Mouse (Mus musculus) adrenal gland, adult (tissue): ENCODE measurements around the gene Enah.

Experiments used
- DNase-seq, 2 experiments: peaks; one replicate each; pipeline ENCODE4 v3.0.0; 2022 to 2023; ENCODE audit warnings: low spot score in 1 of 2; ENCODE audit not compliant: inconsistent age in 2 of 2

The Enah gene

DNA sequence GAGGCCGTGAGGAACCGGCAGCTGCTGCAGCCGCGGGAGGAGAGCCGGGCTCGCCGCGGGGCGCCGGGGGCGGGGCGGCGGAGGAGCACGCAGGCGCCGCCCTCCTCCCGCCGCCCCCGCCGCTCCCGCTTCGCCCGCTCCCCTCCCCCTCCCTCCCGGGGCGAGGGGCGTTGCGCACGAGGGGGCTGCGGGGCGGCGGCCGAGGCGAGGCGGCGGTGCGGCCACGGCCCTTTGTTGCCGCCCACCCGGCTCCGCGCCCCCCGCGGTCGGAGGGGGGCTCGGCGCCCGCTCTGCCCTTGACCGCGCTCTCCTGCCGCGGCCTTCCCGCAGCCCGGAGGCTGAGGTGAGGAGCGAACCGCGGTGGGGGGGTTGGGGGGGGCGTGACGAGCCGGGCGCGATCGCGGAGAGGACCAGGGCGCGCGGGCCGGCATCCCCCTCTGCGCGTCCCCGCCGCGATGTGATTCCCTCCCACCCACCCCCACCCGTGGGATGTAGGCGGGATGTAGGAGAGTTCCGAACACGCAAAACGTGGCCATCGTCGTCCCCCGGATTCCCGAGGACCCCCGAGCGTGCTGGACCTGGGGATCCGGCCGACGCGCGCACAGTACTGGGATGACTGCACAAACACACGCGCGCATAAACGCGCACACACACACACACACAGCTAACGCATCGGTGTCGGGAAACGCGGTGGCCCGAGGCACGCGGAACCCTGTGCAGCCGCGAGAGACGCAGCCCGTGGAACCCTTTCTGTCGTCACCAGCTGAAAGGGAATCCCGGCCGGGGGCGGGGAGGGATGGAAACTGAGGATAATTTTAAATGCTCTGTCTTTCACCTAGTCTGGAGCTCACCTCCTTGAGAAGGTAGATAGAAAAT lies at the start of gene Enah:
TSS of gene Enah (minus strand) at position 65 of the 876 bp plus-strand sequence.
- peak; percentile 78 to 86 for DNase-seq

DNA sequence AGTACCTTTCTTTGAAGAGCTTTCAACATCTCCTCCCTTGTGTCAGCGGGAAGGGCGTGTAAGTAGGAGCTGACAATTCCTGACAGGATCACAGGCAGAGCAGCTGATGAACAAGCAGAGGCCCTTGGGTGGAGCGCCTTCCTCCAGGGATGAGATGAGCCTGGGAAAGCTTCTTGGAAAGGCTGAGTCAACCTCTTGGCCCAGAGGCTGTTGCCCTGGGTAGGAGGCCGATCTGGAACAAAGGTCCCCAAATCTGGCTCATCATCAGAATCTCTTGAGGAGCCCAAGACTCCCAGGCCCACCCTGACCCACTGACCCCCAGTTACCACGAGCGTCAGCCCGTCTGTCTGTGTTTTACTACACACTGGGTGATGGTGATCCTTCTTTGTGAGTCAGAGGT lies 48.3 kb upstream of the Enah start:
- peak in 1 of 2 experiments; percentile 70 for DNase-seq

DNA sequence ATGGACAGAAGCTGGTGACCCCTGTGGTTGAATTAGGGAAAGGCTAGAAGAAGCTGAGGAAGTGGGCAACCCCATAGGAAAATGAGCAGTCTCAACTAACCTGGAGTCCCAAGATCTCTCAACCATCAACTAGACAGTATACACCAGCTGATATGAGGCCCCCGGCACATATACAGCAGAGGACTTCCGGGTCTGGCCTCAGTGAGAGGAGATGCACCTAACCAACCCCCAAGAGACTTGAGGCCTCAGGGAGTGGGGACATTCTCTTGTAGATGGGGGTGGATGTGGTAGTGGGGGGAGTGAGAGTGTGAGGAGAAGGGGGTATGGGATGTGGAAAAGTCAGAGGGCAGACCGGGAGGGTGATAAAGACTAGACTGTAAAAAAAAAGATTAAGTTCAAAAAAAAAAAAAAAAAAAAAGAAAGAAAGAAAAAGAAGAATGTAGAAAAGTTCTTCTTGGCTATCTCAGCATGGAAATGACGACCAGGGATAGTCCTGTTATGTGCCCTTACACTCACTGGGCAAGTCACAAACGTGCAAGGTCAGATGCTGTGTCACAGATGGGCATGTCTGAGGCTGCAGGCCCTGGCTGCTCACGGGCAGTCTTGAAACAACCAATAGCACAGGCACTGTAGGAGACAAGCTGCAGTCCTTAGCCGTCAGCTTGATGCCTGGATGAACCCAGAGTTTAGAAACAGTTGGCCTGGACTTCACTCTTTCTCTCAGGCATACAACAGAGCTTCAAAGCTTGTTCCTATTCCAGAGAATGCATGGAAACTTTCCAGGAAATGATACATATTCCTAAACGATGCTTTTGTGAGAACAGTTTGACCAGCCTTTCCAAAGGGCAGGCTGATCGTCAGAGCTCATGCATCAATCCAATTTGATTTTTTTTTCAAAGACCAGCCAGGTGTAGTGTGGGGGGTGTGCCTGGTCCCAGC lies 47.0 kb upstream of the Enah start:
- DNase-seq: peak in 1 of 2 experiments; percentile 73

DNA sequence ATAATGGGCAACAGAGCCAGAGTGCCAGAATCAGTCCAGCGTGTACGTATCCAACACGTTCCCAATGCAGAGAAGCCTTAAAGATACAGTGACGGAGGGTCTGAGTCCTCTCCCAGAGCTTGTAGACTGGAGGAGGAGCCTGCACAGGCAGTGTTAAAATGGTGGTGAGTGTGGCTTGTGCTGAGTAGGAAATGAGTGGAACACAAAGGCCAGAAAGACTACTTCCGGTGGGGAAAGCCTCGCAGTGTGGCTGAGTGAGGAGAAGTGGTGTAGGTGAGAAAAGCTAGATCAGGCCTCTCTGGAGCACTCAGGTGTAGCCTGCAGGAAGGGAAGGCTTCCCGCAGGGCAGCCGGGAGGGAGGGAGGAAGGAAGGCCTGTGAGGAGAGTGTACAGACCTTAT lies 43.9 kb upstream of the Enah start:
- DNase-seq: no peak

DNA sequence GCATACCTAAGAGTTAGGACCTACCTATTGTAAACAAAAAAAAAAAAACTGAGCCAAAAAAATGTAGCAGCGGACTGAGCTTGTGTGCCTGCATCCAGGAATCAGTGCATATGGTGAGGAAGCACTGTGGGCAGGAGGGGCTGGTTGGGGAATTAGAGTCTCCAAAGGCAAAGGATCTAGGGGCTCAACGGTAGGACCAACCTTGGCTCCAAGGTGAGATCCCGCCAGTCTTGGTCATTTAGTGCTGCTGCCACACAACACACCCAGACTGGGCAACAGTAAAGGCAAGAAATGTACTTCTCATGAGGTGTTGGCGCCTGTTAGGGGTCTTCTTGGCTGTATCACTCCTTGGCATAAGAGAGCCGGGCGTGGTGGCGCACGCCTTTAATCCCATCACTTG lies 43.0 kb upstream of the Enah start:
- no peak for DNase-seq

DNA sequence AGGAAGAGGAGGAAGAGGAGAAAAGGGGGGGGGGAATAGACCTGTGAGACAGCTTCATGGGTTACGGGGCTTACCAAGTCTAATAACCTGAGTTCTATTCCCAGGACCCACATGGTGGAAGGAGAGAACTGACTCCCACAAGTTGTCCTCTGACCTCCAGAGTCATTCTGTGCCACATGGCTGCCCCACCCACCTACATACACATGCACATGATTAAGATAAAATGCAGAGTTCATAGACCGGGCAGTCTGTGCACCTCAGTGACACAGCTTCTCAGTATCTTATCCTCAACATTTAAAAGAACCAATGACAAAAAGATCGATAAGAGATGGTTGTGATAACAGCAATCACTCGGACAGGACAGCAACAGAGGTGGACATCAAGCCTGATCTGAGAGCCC lies 41.4 kb upstream of the Enah start:
- DNase-seq: no peak

DNA sequence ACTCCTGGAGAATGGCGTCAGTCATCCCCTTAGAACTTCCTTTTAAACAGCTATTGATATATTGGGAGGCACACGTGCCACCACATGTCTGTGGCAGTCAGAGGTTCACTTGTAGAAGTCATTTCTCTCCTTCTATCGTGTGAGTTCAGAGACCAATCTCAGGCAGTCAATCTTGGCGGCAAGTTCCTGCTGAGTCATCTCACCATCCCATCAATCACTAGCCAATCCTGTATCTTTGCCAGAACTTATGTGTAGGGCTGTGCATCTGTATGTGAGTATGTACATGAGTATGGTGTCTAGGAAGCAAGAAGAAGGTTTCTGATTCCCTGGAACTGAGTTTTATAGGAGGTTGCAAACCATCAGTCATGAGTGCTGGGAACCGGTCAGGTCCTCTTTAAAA lies 40.0 kb upstream of the Enah start:
- DNase-seq: peak in 1 of 2 experiments; percentile 61

DNA sequence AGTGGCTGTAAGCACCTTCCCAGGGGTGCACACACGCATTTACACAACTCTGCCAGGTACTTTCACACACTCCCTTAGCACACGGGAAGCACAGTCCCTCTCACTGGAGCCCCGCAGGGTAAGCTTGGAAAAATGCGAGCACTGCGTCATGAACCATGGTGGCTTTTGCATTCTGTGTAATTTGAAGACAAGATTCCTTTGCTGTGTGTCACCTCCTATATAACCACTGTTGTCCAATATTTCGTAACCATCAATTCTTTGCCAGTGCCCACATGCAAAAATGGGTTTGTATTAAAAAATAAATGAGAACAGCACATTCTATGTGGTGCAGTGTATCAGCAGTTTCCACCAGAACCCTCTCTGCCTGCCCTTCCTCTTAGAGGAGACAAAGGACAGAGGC lies 38.2 kb upstream of the Enah start:
- no peak for DNase-seq

DNA sequence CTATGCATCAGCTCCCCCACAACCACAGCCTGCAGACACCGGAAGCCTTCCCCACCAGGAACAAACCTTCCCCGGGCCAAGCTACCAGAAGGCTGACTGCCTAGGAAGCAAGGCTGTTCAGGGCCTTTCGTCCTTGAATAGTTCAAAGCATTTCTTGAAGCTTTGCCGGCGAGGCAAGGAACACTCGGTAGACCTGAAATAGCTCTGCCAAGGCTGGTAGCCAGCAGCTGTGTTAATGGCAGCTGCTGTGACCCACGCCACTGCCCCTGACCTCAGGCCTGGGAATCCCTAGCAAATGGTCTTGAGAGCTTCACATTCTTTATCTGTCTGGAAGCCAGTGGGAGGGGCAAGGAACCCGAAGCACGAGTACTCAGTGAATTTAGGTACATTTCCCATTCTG lies 35.3 kb upstream of the Enah start:
- peak; percentile 82 for DNase-seq

DNA sequence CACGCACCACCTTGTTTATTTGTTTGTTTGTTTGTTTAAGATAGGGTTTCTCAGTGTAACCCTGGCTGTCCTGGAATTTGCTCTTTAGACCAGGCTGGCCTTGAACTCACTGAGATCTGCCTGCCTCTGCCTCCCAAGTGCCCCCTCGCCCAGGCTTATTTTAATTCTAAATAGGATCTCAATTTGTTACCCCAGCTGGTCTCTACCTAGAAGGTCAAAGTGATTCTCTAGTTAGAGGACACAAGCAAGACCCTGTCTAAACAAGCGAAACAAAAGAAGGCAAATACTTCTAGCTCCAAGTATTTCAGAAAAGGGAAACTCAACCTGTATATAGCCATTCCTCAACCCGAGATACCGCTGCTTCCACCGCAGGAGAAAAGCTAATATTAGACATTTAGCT lies 34.9 kb upstream of the Enah start:
- no peak for DNase-seq

DNA sequence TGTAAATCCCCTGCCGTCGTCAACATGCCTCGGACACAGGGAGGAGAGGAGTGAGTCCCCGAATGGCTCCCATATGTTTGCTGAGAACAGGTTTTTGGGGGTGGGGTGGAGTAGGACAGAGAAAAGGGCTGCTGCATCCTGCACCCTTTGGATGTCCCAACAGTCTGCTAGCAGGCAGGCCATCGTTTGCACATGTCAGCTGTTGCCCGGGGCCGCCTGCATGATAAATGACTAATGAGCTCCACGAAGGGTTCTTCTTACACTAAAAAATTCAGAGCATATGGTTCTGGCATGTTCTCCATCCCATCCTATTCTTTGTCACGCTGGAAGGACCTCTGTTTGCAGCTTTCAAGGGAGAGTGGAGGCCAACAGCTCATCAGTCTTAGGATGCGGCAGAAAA lies 33.2 kb upstream of the Enah start:
- no peak for DNase-seq

DNA sequence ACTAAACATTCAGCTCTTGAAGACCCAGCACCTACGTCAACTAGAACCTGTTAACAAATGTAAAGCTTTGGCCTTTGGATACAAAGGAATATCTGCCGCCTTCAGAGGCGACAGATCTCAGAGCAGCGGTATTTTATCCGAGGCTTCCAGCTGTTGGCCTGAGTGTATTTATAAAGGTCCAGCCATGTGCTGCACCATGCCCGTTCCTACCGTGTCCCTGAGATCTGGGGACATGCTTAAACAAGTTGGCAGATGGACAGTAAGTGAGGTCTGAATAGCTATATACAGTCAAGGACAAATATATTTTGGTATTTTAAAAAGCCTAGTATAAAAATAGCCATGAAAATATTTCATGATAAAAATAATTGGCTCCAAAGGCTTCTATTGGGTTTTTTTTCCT lies 32.6 kb upstream of the Enah start:
- DNase-seq: no peak

DNA sequence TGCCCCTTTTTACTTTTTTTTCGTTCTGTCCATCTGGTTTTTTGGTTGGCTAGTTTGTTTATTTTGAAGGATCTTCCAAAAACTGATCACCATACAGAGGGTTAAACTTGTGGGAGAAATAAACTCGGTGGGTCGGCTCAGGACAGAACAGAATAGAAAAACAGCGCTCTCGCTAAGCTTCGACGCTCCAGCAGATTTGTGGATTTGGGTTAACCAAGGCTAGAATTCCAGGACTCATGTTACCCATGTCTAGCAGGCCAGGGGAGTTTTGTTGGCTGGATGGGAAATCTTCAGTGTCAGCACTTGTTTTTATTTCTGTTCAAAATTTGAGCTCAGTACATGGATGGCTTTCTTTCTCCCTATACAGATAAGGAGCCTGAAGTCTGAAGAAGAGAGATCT lies 30.0 kb upstream of the Enah start:
- no peak for DNase-seq

DNA sequence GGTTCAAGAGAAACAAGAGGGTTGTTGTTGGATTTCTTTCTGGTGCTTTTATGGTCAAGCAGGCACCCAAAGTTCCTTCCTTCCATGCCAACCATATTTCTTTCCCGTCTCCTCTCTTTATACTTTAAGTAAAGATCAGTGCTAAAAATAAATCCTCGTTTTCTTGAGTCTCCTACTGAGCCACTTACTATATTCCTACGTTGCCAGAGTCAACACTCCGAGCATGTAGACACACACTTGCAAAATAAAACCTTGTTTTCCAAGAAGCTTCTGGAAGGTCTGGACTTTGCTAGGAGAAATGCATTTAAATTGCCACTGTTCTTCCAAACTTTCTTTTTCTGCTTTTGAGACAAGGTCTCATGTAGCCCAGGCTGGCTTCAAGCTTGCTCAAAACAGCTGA lies 28.3 kb upstream of the Enah start:
- no peak for DNase-seq

DNA sequence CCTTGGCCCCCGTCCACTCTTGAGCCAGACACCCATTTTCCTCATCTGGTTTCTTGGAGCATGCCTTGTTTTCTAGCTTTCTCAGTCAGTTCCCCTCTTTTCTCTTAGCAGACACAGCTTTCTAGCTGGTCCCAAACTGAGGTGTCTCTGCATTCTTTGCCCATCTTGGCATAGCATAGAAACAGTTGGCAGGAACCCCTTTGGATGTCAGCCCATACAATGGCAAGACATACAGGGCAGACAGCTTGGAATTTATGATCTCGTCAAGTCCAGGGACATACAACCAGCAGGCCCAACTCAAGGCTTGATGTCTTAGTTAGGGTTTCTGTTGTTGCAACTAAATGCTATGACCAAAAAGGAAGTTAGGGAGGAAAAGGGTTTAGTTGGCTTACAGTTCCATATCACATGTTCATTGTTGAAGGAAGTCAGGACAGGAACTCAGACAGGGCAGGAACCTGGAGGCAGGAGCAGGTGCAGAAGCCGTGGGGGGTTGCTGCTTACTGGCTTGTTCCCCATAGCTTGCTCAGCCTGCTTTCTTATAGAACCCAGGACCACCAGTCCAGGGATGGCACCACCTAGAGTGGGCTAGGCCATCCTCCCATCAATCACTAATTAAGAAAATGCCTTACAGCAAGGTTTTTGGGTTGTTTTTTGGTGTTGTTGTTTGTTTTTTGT lies 27.4 kb upstream of the Enah start:
- DNase-seq: no peak

DNA sequence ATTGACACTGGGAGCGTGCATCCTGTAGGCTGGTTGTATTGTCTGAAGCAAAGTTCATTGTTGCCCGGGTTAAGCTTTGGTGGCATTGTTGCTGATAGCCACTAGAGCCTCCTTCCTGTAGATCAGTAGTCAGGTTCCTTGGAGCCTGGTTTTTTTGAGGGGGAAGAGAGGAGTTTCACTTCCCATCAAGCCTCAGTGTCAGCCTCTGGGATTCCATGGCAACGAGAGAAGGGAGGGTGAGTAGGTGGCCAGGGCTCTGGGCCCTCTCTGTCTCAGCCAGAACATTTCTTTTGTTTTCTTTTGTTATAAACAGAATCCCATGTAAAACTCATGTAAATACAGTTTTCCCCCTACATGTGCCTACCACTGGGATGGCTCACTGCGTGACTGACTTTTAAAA lies 25.4 kb upstream of the Enah start:
- DNase-seq: no peak

DNA sequence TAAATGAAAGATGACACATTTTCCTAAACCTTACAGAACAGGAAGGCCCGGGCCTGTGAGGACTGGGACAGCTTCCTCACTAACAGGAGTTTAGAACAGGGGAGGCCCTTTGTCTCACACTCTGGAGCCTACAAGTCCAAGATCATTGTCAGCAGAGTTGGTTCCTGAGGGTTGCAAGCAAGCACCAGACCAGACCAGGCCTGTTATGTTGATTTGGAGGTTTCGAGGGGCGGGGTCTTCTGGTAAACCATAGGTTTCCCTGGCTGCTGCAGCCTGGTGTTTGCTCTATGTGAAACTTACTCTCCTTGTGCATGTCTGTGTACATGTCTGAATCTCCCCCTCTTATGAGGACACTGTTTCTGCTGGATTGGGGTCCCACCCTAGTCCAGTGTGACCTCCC lies 20.7 kb upstream of the Enah start:
- DNase-seq: no peak

DNA sequence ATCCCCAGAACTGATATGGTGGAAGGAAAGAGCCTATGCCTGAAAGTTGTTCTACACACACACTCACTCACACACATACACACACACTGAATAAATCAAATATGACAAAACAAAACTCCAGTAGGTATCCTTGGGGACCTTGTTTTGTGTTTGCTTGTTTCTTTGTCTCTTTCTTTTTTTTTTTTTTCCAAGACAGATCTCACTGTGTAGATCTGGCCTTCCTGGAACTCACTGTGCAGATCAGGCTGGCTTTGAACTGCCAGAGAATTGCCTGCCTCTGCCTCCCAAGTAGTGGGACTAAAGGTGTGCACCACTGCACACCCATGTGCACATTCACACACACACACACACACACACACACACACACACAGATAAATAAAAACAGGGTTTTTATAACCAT lies 12.0 kb upstream of the Enah start:
- no peak for DNase-seq

DNA sequence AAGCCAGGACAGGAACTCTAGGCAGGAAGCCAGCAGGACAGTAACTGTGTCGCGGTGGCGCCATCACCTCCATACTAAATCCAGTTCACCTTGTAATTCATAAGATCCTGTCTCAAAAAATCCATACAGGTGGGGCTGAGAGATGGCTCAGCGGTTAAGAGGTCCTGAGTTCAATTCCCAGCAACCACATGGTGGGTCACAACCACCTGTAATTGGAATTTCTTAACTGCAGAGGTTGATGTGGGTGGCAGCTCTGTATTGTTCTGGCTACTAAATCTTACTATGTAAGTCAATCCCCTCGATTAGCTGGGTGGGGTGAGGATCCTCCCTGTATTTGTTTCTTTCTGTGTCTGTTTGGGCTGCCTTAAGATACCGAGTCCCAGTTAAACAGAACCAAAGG lies 11.3 kb upstream of the Enah start:
- no peak for DNase-seq

DNA sequence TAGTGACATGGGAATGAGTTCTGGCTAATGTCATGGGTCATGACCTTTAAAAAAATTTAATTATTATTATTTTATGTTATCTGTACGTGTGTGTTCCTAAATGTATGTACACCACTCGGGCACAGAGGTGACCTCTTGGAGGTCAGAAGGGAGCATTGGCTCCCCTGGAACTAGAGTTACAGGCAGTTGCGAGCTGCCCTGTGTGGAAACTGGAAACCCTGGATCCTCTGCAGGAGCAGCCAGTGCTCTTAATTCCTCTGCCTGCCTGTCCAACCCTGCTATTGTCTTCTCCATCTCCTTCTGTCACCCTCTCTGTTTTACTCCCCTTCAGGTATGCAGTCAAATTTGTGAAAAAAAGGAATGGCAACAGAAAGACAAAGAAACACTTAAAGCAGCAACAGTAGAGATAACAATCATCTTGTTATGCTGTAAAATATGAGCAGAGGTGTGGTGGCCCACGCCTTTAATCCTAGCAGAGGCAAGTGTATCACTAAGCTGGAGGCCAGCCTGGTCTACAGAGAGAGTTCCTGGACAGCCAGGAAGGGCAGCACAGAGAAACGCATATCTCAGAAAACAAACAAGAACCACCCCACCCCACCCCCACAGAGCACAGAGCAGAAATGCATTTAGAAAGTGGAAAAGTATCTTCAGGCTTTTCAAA lies 10.3 kb upstream of the Enah start:
- no peak for DNase-seq
